Mouse (Mus musculus) spleen, adult 2 months (tissue): ENCODE measurements around the gene Dld.

Source experiments
- CTCF ChIP-seq: fragments of 200-500 bp; IDR thresholded peaks from 2 replicates; pipeline ENCODE4 v1.5.1; 2011; ENCODE audit warnings: mild to moderate bottlenecking, inconsistent platforms; ENCODE audit not compliant: insufficient read depth, insufficient read length, insufficient replicate concordance; ENCODE audit errors: extremely low read depth
- POLR2A ChIP-seq: fragments of 200-500 bp; IDR thresholded peaks from 2 replicates; pipeline ENCODE4 v1.6.1; 2011; ENCODE audit warnings: low read depth, low read length, inconsistent platforms

GRCm38 (mm10) chr12:31300276-31300675 lies 51.0 kb downstream of the Dld start:
- TF ChIP-seq CTCF (no peak), POLR2A (no peak)
